Mouse (Mus musculus) v-Abl transformed pro-B cells (cell line): Measurements from ENCODE around the gene Ankrd13b.
"Not testable (repeated sequence)": the region's sequence is repeated elsewhere in the genome, so short reads cannot be mapped to it uniquely, and the experiment has no call there.

Experiments
- in situ Hi-C, 2 experiments: fragments of 400-800 bp; cut with MboI; formaldehyde crosslinking; loops; one replicate each; pipeline ENCODE4 v1.15.1; 2025; ENCODE audit not compliant: unreplicated experiment in 2 of 2

Ankrd13b gene

GRCm38 (mm10) chr11:77489591-77490235, at the start of gene Ankrd13b:
Gene Ankrd13b (minus strand): TSS chr11:77489678.
- in situ Hi-C loops = loop anchor here (5.0 to 10.0 kb wide), 2 partner anchors 143 to 305 kb away; no protein-coding TSS in a partner anchor

- in situ Hi-C loops = no loop called here
Measured at GRCm38 (mm10) chr11:77532202-77532846, 42.8 kb upstream of the Ankrd13b start.

GRCm38 (mm10) chr11:77530862-77531261, 41.4 kb upstream of the Ankrd13b start:
- in situ Hi-C loops = no loop called here

GRCm38 (mm10) chr11:77529644-77530043, 40.2 kb upstream of the Ankrd13b start:
- in situ Hi-C loops = no loop called here

GRCm38 (mm10) chr11:77528420-77528819, 38.9 kb upstream of the Ankrd13b start:
- in situ Hi-C loops = not testable (repeated sequence)

- in situ Hi-C loops = no loop called here
Measured at GRCm38 (mm10) chr11:77525804-77526486, 36.5 kb upstream of the Ankrd13b start.

GRCm38 (mm10) chr11:77520601-77521529, 31.4 kb upstream of the Ankrd13b start:
- in situ Hi-C loops = no loop called here

- in situ Hi-C loops = no loop called here
Measured at GRCm38 (mm10) chr11:77519043-77519442, 29.6 kb upstream of the Ankrd13b start, which contains the start of gene Gm10392. Gene Gm10392 (minus strand): TSS chr11:77519198.

- in situ Hi-C loops = no loop called here
Measured at GRCm38 (mm10) chr11:77518051-77518798, 28.7 kb upstream of the Ankrd13b start.

- in situ Hi-C loops = no loop called here
Measured at GRCm38 (mm10) chr11:77516553-77517425, 27.3 kb upstream of the Ankrd13b start.

GRCm38 (mm10) chr11:77515637-77516552, 26.4 kb upstream of the Ankrd13b start, which contains the start of gene Trp53i13:
Gene Trp53i13 (minus strand): TSS chr11:77515980.
- in situ Hi-C loops = no loop called here

GRCm38 (mm10) chr11:77514832-77515636, 25.6 kb upstream of the Ankrd13b start, which contains the start of gene Abhd15:
Gene Abhd15 (plus strand): TSS chr11:77515121.
- in situ Hi-C loops = loop anchor here in 1 of 2 experiments (5.0 kb wide), 1 partner anchor 97 kb away; no protein-coding TSS in a partner anchor

GRCm38 (mm10) chr11:77514281-77514831, 24.9 kb upstream of the Ankrd13b start:
- in situ Hi-C loops = loop anchor here in 1 of 2 experiments (5.0 kb wide), 1 partner anchor 98 kb away; no protein-coding TSS in a partner anchor

- in situ Hi-C loops = loop anchor here in 1 of 2 experiments (5.0 kb wide), 1 partner anchor 99 kb away; no protein-coding TSS in a partner anchor
Measured at GRCm38 (mm10) chr11:77513811-77514170, 24.3 kb upstream of the Ankrd13b start.

- in situ Hi-C loops = loop anchor here in 1 of 2 experiments (5.0 kb wide), 1 partner anchor 99 kb away; no protein-coding TSS in a partner anchor
Measured at GRCm38 (mm10) chr11:77512891-77513810, 23.7 kb upstream of the Ankrd13b start.
